Mouse (Mus musculus) hindbrain, embryonic 13.5 days (tissue): ENCODE data around the gene Nefh. TPM values are rescaled to one million over a fixed set of nuclear protein-coding genes. Genes with fewer than 3 reads are reported as not detected.

Experiments
- ATAC-seq: fragments of 200-750 bp; cut with Nextera tagmentation; 2 replicates; pipeline ENCODE4 v1.8.0; 2017; ENCODE audit warnings: moderate TSS enrichment; ENCODE audit not compliant: low FRiP score
- H3K27ac ChIP-seq: fragments of 300-500 bp; sonication (generic); 2 replicates; pipeline ENCODE4 v1.5.1; 2015; ENCODE audit warnings: inconsistent platforms, mild to moderate bottlenecking, moderate library complexity
- H3K27me3 ChIP-seq: fragments of 300-500 bp; sonication (generic); 2 replicates; pipeline ENCODE4 v1.6.1; 2015; ENCODE audit warnings: mild to moderate bottlenecking, inconsistent platforms
- H3K36me3 ChIP-seq: fragments of 300-500 bp; sonication (generic); 2 replicates; pipeline ENCODE4 v1.6.1; 2015; ENCODE audit warnings: mild to moderate bottlenecking, inconsistent platforms
- H3K4me1 ChIP-seq: fragments of 300-500 bp; sonication (generic); replicated peaks from 2 replicates; pipeline ENCODE4 v1.6.1; 2015; ENCODE audit warnings: inconsistent platforms
- H3K4me2 ChIP-seq: fragments of 300-500 bp; sonication (generic); 2 replicates; pipeline ENCODE4 v1.6.1; 2015; ENCODE audit warnings: inconsistent platforms, mild to moderate bottlenecking, moderate library complexity
- H3K4me3 ChIP-seq: fragments of 300-500 bp; sonication (generic); 2 replicates; pipeline ENCODE4 v1.5.1; 2015; ENCODE audit warnings: mild to moderate bottlenecking, inconsistent platforms
- H3K9ac ChIP-seq: fragments of 300-500 bp; sonication (generic); 2 replicates; pipeline ENCODE4 v1.6.1; 2015; ENCODE audit warnings: mild to moderate bottlenecking, inconsistent platforms
- H3K9me3 ChIP-seq: fragments of 300-500 bp; sonication (generic); 2 replicates; pipeline ENCODE4 v1.6.1; 2016; ENCODE audit warnings: inconsistent platforms
- WGBS: fragments of 180-500 bp; shearing (Covaris S2); methylation state at CpG from one replicate; pipeline ENCODE4 v1.1.7; 2015; 5-methylcytosine and 5-hydroxymethylcytosine counted together
- microRNA-seq: library from miRNA; unstranded; fragments of <30 nt; microRNA quantifications from one replicate; pipeline ENCODE4, GENCODE M21; 2016
- polyA plus RNA-seq: library from polyadenylated mRNA; unstranded; fragments of >200 nt; fragmentation: Nextera tagmentation; extraction: Ambion mirVana; gene quantifications from 2 replicates; pipeline ENCODE4 v1.2.1, GENCODE M21; 2015

Nefh gene
- polyA plus RNA-seq, 1 experiment from 2014 or later: 3.4 TPM

- Histone ChIP-seq H3K4me2 (peak within 1 kb of the TSS; percentile 75), H3K9ac (peak within 1 kb of the TSS; percentile 87), H3K27me3 (no peaks in the 10 kb centered on the region), H3K36me3 (peaks cover 52% of the 10 kb centered on the region), H3K27ac (peak within 1 kb of the TSS; percentile 89), H3K9me3 (no peaks in the 10 kb centered on the region), H3K4me1 (peaks cover 14% of the 10 kb centered on the region), H3K4me3 (peak within 1 kb of the TSS; percentile 71)
- peak; percentile 94 for ATAC-seq
- WGBS: 3% methylated on average over 52 of the region's 52 CpGs
Observed at GRCm38 (mm10) chr11:4894848-4895816, 52.7 kb downstream of the Nefh start, which contains the start of gene Thoc5. Gene Thoc5, plus strand, starts transcription at chr11:4895320.

Small RNA genes within 50 kb of the gene (microRNA-seq; reads per million reads assigned to microRNA genes)
- gene Mir6918: 1.2 reads per million

Other genes starting within 250 kb of the Nefh start
- gene Uqcr10, start 243.7 kb downstream of the Nefh start, polyA plus RNA-seq: 541 and 557 TPM in 2 replicates
- 71.6 and 74.5 TPM in 2 replicates for gene Zmat5, start 243.4 kb downstream of the Nefh start, polyA plus RNA-seq
- 1.3 and 1.4 TPM in 2 replicates for gene Cabp7, start 201.3 kb downstream of the Nefh start, polyA plus RNA-seq
- 64.4 and 67.0 TPM in 2 replicates for gene Nf2, start 98.5 kb downstream of the Nefh start, polyA plus RNA-seq
- 134 and 142 TPM in 2 replicates for gene Nipsnap1, start 74.1 kb downstream of the Nefh start, polyA plus RNA-seq
- 55.9 and 57.3 TPM in 2 replicates for gene Thoc5, start 52.7 kb downstream of the Nefh start, polyA plus RNA-seq
- gene Ap1b1, start 38.8 kb upstream of the Nefh start, polyA plus RNA-seq: 86.8 and 92.2 TPM in 2 replicates
- gene Rasl10a, start 110.1 kb upstream of the Nefh start, polyA plus RNA-seq: 0.84 and 1.2 TPM in 2 replicates
- gene Gas2l1, start 117.3 kb upstream of the Nefh start, polyA plus RNA-seq: 19.1 and 20.2 TPM in 2 replicates
- gene Rhbdd3, start 150.9 kb upstream of the Nefh start, polyA plus RNA-seq: 30.9 and 35.6 TPM in 2 replicates
- 670 and 686 TPM in 2 replicates for gene Ewsr1, start 151.2 kb upstream of the Nefh start, polyA plus RNA-seq
- gene Emid1, start 204.2 kb upstream of the Nefh start, polyA plus RNA-seq: 13.8 and 15.9 TPM in 2 replicates